Mouse (Mus musculus) MEL (cell line): Measurements from ENCODE around the gene Prickle1. TPM values are rescaled to one million over a fixed set of nuclear protein-coding genes. Genes with fewer than 3 reads are reported as not detected.

Experiments used
- DNase-seq: peaks from one replicate; pipeline ENCODE4 v3.0.0; 2011; ENCODE audit warnings: low read depth, low spot score
- H3K27ac ChIP-seq: 2 replicates; pipeline ENCODE4 v1.5.1; 2012; ENCODE audit warnings: low read depth, mild to moderate bottlenecking, control low read depth, low read length, moderate library complexity; ENCODE audit not compliant: control insufficient read depth
- H3K27me3 ChIP-seq, 2 experiments: fragments of 150-350 bp in 1 of 2; sonication (generic) in 1 of 2; 2 replicates each; pipeline ENCODE4 v1.6.1; 2012; ENCODE audit warnings: low read length in 2 of 2, mild to moderate bottlenecking in 2 of 2, improper control_type of control experiment in 1 of 2, moderate library complexity in 1 of 2; ENCODE audit not compliant: insufficient read depth in 2 of 2, control insufficient read depth in 1 of 2
- H3K36me3 ChIP-seq, 2 experiments: 2 replicates each; pipeline ENCODE4 v1.6.1; 2012 to 2014; ENCODE audit warnings: low read length in 2 of 2, improper control_type of control experiment in 1 of 2, inconsistent platforms in 1 of 2, mild to moderate bottlenecking in 1 of 2; ENCODE audit not compliant: insufficient read depth in 2 of 2, control insufficient read depth in 1 of 2
- H3K4me1 ChIP-seq, 2 experiments: fragments of 150-350 bp in 1 of 2; sonication (generic) in 1 of 2; 2 replicates each; pipeline ENCODE4 v1.6.1; 2012; ENCODE audit warnings: low read length in 2 of 2, improper control_type of control experiment in 1 of 2, mild to moderate bottlenecking in 1 of 2; ENCODE audit not compliant: insufficient read depth in 2 of 2, control insufficient read depth in 1 of 2
- H3K4me3 ChIP-seq, 2 experiments: fragments of 150-350 bp in 1 of 2; sonication (generic) in 1 of 2; 2 replicates each; pipeline ENCODE4 v1.5.1; 2012; ENCODE audit warnings: low read depth in 2 of 2, low read length in 2 of 2, mild to moderate bottlenecking in 2 of 2, moderate library complexity in 2 of 2, control low read depth in 1 of 2, improper control_type of control experiment in 1 of 2; ENCODE audit not compliant: control insufficient read depth in 1 of 2, insufficient read depth in 1 of 2
- H3K79me2 ChIP-seq: 2 replicates; pipeline ENCODE4 v1.6.1; 2012; ENCODE audit warnings: mild to moderate bottlenecking, low read length, moderate library complexity; ENCODE audit not compliant: control insufficient read depth, poor library complexity, insufficient read depth
- H3K9ac ChIP-seq: 2 replicates; pipeline ENCODE4 v1.6.1; 2012; ENCODE audit warnings: low read depth, mild to moderate bottlenecking, control low read depth, low read length, moderate library complexity; ENCODE audit not compliant: control insufficient read depth, poor library complexity, severe bottlenecking
- H3K9me3 ChIP-seq: fragments of 150-350 bp; sonication (generic); replicated peaks from 2 replicates; pipeline ENCODE4 v1.6.1; 2012; ENCODE audit warnings: mild to moderate bottlenecking, low read length, improper control_type of control experiment, moderate library complexity; ENCODE audit not compliant: insufficient read depth
- CTCF ChIP-seq, 3 experiments: IDR thresholded peaks in 2 of 3; conservative IDR thresholded peaks in 1 of 3; 2 replicates each; pipeline ENCODE4 v1.5.1; 2011 to 2012; ENCODE audit warnings: low read length in 3 of 3, low read depth in 2 of 3, mild to moderate bottlenecking in 2 of 3, improper control_type of control experiment in 1 of 3, inconsistent platforms in 1 of 3, mixed read lengths in 1 of 3, moderate library complexity in 1 of 3; ENCODE audit not compliant: control insufficient read depth in 1 of 3, insufficient read depth in 1 of 3, poor library complexity in 1 of 3, severe bottlenecking in 1 of 3
- E2F4 ChIP-seq: IDR thresholded peaks from 2 replicates; pipeline ENCODE4 v1.6.1; 2011; ENCODE audit warnings: low read depth, low read length, improper control_type of control experiment, borderline replicate concordance
- ELF1 ChIP-seq: IDR thresholded peaks from 2 replicates; pipeline ENCODE4 v1.6.1; 2014; ENCODE audit warnings: low read depth, mild to moderate bottlenecking, inconsistent platforms, low read length, improper control_type of control experiment, moderate library complexity
- EP300 ChIP-seq, 2 experiments: IDR thresholded peaks; 2 replicates each; pipeline ENCODE4 v1.6.1; 2011; ENCODE audit warnings: improper control_type of control experiment in 2 of 2, low read length in 2 of 2, low read depth in 1 of 2, mild to moderate bottlenecking in 1 of 2
- GATA1 ChIP-seq: IDR thresholded peaks from 2 replicates; pipeline ENCODE4 v1.6.1; 2011; ENCODE audit warnings: low read depth, low read length, improper control_type of control experiment
- JUND ChIP-seq: IDR thresholded peaks from 2 replicates; pipeline ENCODE4 v1.6.1; 2011; ENCODE audit warnings: low read depth, mild to moderate bottlenecking, improper control_type of control experiment, low read length
- MAFK ChIP-seq: IDR thresholded peaks from 2 replicates; pipeline ENCODE4 v1.6.1; 2011; ENCODE audit warnings: low read depth, mild to moderate bottlenecking, low read length, improper control_type of control experiment, borderline replicate concordance
- MEF2A ChIP-seq: IDR thresholded peaks from 2 replicates; pipeline ENCODE4 v1.6.1; 2014; ENCODE audit warnings: low read depth, mild to moderate bottlenecking, inconsistent platforms, low read length, improper control_type of control experiment; ENCODE audit not compliant: poor library complexity, insufficient replicate concordance, severe bottlenecking; ENCODE audit errors: extremely low read depth
- MYC ChIP-seq: IDR thresholded peaks from 2 replicates; pipeline ENCODE4 v1.6.1; 2011; ENCODE audit warnings: low read depth, mild to moderate bottlenecking, low read length, improper control_type of control experiment, moderate library complexity
- NELFE ChIP-seq: IDR thresholded peaks from 2 replicates; pipeline ENCODE4 v1.6.1; 2011; ENCODE audit warnings: low read depth, low read length, improper control_type of control experiment
- NRF1 ChIP-seq: IDR thresholded peaks from 2 replicates; pipeline ENCODE4 v1.6.1; 2014; ENCODE audit warnings: low read depth, mild to moderate bottlenecking, inconsistent platforms, low read length, improper control_type of control experiment, moderate library complexity; ENCODE audit not compliant: poor library complexity, insufficient read depth, severe bottlenecking
- POLR2A ChIP-seq, 2 experiments: IDR thresholded peaks; 2 replicates each; pipeline ENCODE4 v1.6.1; 2011 to 2012; ENCODE audit warnings: low read length in 2 of 2, mild to moderate bottlenecking in 2 of 2, control low read depth in 1 of 2, improper control_type of control experiment in 1 of 2, low read depth in 1 of 2, moderate library complexity in 1 of 2; ENCODE audit not compliant: control insufficient read depth in 1 of 2, insufficient read depth in 1 of 2, poor library complexity in 1 of 2
- POLR2AphosphoS5 ChIP-seq: IDR thresholded peaks from 2 replicates; pipeline ENCODE4 v1.6.1; 2012; ENCODE audit warnings: low read depth, borderline replicate concordance, mild to moderate bottlenecking, inconsistent platforms, low read length, moderate library complexity, mixed read lengths
- SIN3A ChIP-seq: IDR thresholded peaks from 2 replicates; pipeline ENCODE4 v1.6.1; 2012; ENCODE audit warnings: low read length, improper control_type of control experiment, inconsistent platforms
- SMC3 ChIP-seq: IDR thresholded peaks from 2 replicates; pipeline ENCODE4 v1.6.1; 2011; ENCODE audit warnings: low read depth, low read length, improper control_type of control experiment
- TBP ChIP-seq: IDR thresholded peaks from 2 replicates; pipeline ENCODE4 v1.8.0; 2011; ENCODE audit warnings: low read depth, low read length, improper control_type of control experiment
- TCF12 ChIP-seq: IDR thresholded peaks from 2 replicates; pipeline ENCODE4 v1.6.1; 2014; ENCODE audit warnings: low read depth, mild to moderate bottlenecking, inconsistent platforms, low read length, improper control_type of control experiment, moderate library complexity
- UBTF ChIP-seq: IDR thresholded peaks from 2 replicates; pipeline ENCODE4 v1.6.1; 2012; ENCODE audit warnings: low read depth, mild to moderate bottlenecking, inconsistent platforms, low read length, improper control_type of control experiment, moderate library complexity, borderline replicate concordance; ENCODE audit not compliant: insufficient read depth
- USF1 ChIP-seq: IDR thresholded peaks from 2 replicates; pipeline ENCODE4 v1.6.1; 2014; ENCODE audit warnings: low read depth, mild to moderate bottlenecking, inconsistent platforms, low read length, improper control_type of control experiment, moderate library complexity
- ZC3H11A ChIP-seq: IDR thresholded peaks from 2 replicates; pipeline ENCODE4 v1.6.1; 2012; ENCODE audit warnings: low read depth, mild to moderate bottlenecking, inconsistent platforms, low read length, improper control_type of control experiment
- ZKSCAN1 ChIP-seq: IDR thresholded peaks from 2 replicates; pipeline ENCODE4 v1.6.1; 2012; ENCODE audit warnings: low read depth, mild to moderate bottlenecking, inconsistent platforms, low read length, improper control_type of control experiment, moderate library complexity
- ZMIZ1 ChIP-seq: IDR thresholded peaks from 2 replicates; pipeline ENCODE4 v1.6.1; 2012; ENCODE audit warnings: low read depth, mild to moderate bottlenecking, inconsistent platforms, low read length, improper control_type of control experiment, moderate library complexity
- polyA plus RNA-seq, 2 experiments: library from polyadenylated mRNA; stranded (reverse) in 1 of 2; unstranded in 1 of 2; fragments of >175 nt in 1 of 2; fragments of >200 nt in 1 of 2; gene quantifications; 2 replicates each; pipeline versions ENCODE4 v1.2.1 to v1.2.4; 2012; ENCODE audit warnings: low replicate concordance in 2 of 2, low read depth in 1 of 2; ENCODE audit not compliant: insufficient read length in 2 of 2, insufficient read depth in 1 of 2, missing spikeins in 1 of 2
- total RNA-seq: library from RNA; depleted of rRNA; stranded (reverse); fragments of 300-350 nt; gene quantifications from 2 replicates; pipeline ENCODE4 v1.2.3, GENCODE M21; 2012

Gene Prickle1
- total and polyA plus RNA-seq, 3 experiments, result 0.08 TPM; not detected in 2

- Histone ChIP-seq H3K79me2 (no peaks in the 10 kb centered on the region), H3K27me3 (no peaks in the 10 kb centered on the region; a peak in 1 of 4 replicates), H3K36me3 (no peaks in the 10 kb centered on the region), H3K27ac (no peak overlapping the region), H3K9me3 (no peaks in the 10 kb centered on the region), H3K4me1 (no peaks in the 10 kb centered on the region), H3K9ac (no peak overlapping the region), H3K4me3 (no peak overlapping the region)
- no peak for TF ChIP-seq JUND
- no peak for TF ChIP-seq MEF2A
- TF ChIP-seq MYC, result no peak
- no peak for TF ChIP-seq SMC3
- TF ChIP-seq ZC3H11A, result no peak
- no peak for TF ChIP-seq POLR2AphosphoS5
- TF ChIP-seq TBP, result no peak
- no peak for TF ChIP-seq NRF1
- no peak for TF ChIP-seq CTCF (IDR thresholded peaks at IDR 0.05 in 2 of 3, conservative IDR thresholded peaks at IDR 0.05 in 1 of 3; ENCODE audit: control insufficient read depth in 1 of 3, insufficient read depth in 1 of 3, low read depth in 2 of 3, low read length in 3 of 3, poor library complexity in 1 of 3, severe bottlenecking in 1 of 3)
- TF ChIP-seq NELFE, result no peak
- TF ChIP-seq ELF1, result no peak
- TF ChIP-seq USF1, result no peak
- no peak for TF ChIP-seq UBTF
- TF ChIP-seq GATA1, result no peak
- no peak for TF ChIP-seq MAFK
- no peak for DNase-seq
Observed at GRCm38 (mm10) chr15:93510690-93511336, 84.9 kb downstream of the Prickle1 start.

DNA sequence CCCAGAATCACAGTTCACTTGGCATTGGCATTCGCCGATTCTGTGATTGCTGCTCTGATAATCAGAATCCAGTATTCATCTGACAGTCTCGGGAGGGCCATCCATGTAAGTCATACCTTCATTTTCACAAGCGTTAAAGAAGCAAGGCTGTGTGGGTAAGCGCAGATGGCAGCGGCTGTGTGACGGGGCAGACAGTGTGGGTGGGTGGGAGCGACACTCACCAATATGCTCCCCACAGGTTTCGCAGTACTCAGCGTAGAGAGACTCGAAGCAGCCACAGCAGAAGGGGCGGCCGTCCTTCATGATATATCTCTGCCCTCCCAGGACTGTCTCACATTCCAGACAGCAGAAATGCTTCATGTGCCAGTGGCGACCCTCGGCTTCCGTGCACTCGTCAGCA, 90.9 kb downstream of the Prickle1 start:
- DNase-seq, result no peak
- Histone ChIP-seq H3K27ac (no peak overlapping the region), H3K4me3 (no peak overlapping the region), H3K9ac (no peak overlapping the region), H3K4me1 (no peaks in the 10 kb centered on the region), H3K9me3 (no peaks in the 10 kb centered on the region), H3K79me2 (no peaks in the 10 kb centered on the region), H3K27me3 (no peaks in the 10 kb centered on the region), H3K36me3 (no peaks in the 10 kb centered on the region)
- TF ChIP-seq ZMIZ1, result no peak
- TF ChIP-seq E2F4, result no peak
- TF ChIP-seq SIN3A, result no peak
- no peak for TF ChIP-seq POLR2A (IDR thresholded peaks at IDR 0.05; ENCODE audit: control insufficient read depth in 1 of 2, insufficient read depth in 1 of 2, low read depth in 1 of 2, low read length in 2 of 2, poor library complexity in 1 of 2)
- TF ChIP-seq TCF12, result no peak
- no peak for TF ChIP-seq ZKSCAN1
- no peak for TF ChIP-seq ZC3H11A
- no peak for TF ChIP-seq EP300 (IDR thresholded peaks at IDR 0.05; ENCODE audit: low read depth in 1 of 2, low read length in 2 of 2)
- no peak for TF ChIP-seq NRF1
